Mouse (Mus musculus) heart, postnatal 0 days (tissue): ENCODE measurements around the gene Fev.

Experiments used
- CTCF ChIP-seq: IDR thresholded peaks from 2 replicates; pipeline ENCODE4 v1.5.1; 2016; ENCODE audit warnings: antibody characterized with exemption, control low read depth, low read depth
- EP300 ChIP-seq: IDR thresholded peaks from 2 replicates; pipeline ENCODE4 v1.6.1; 2016; ENCODE audit warnings: antibody characterized with exemption, low read depth

DNA sequence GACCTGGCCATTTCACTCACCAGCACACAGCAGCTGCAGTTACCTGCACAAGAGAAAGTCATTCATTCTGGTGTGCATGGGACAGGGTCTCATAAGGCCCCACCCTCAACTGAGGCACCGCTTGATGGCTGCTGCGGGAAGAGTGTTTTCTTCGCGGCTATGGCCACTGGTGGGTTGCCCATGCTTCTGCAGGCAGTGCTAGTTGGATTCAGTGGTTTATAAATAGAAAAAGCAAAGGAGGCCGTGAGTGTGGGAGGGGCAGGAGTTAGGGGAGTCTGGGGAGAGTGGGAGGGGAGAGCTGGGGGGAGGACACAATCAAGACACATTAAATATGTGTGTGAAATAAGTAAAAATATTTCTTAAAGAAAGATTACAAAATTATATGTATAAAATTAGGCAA is 42.1 kb downstream of the Fev start:
- TF ChIP-seq CTCF (no peak), EP300 (no peak)
